Mouse (Mus musculus): ENCODE results near the gene Bcl2l11.
A peak's percentile ranks its signal among the peaks of the same experiment; 100 is the strongest.

Bcl2l11 gene

DNA sequence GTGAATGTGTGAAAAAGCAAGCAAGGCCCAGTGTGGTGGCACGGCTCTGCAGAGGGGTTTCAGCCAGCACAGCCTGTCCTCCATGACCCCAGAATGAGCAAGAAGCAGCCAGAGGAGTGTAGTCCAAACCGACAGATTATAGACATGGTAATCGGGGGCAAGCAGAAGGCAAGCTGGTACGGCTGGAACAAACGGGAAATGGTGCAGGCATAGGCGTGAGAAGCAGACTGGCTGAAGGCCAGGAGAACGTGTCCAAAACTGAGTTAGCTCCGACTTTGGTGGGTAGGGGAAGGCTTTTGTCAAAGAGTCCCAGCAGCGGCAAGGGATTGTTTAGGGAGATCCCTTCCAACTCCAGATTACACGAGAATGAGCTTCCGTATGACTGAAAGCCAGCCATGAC lies 44.1 kb downstream of the Bcl2l11 start:
- no peak for DNase-seq (ENCODE audit: inconsistent age in 2 of 2, low spot score in 1 of 2)

DNA sequence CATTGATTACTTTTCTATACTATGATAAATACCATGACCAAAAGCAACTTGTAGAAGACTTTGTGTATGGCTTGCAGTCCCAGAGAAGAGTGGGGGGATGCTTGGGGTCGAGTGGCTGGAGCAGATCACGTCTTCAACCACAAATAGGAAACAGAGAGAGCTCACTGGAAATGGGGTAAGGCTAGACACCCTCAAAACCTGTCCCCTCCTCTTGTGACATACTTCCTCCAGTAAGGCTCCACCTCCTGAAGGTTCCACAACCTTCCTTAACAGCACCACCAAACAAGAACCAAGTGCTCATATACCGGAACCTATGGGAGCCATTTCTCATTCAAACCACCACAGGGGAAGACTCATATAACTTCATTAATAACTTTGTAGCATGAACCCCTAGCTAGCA lies 44.8 kb downstream of the Bcl2l11 start:
- DNase-seq (ENCODE audit: inconsistent age in 2 of 2, low spot score in 1 of 2) = no peak

DNA sequence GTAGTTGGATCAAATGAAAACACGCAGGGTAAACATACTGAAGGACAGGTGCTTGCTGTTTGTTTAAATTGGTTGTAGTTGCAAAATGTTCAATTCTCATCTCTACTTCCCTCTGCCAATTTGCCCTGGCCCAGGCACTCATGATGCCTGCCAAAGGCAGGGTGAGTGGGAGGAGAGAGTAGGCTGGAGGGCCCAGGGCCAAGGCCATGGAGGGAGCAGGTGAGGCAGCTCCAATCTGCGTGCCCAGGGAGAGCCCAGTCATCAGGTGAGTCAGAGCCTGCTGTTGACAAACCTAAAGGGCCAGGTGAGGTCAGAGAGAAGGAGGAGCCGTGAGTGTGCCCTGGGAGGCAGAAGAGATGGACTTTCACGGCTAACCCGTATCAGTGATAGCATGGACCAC lies 46.4 kb downstream of the Bcl2l11 start:
- peak; percentile 73 to 81 for DNase-seq (ENCODE audit: inconsistent age in 2 of 2, low spot score in 1 of 2)

DNA sequence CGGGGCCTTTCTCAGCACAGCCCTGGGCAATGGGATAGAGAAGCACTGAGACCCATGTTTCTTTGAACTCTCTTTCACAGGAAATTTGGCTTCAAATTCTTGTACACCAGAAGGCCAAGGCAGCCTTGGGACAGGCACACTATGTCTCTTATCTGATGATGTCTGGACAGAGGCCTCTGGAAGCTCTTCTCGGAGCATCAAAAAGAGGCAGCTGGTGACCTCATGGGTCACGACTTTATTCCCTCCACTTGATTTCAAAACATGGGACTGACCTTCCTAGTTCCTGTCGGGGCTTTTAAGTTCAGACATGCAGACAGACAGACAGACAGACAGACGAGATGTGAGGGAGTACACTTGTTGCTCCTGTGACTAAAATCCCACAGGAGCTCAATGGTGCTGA lies 48.3 kb downstream of the Bcl2l11 start:
- peak; percentile 87 to 88 for DNase-seq (ENCODE audit: inconsistent age in 2 of 2, low spot score in 1 of 2)

DNA sequence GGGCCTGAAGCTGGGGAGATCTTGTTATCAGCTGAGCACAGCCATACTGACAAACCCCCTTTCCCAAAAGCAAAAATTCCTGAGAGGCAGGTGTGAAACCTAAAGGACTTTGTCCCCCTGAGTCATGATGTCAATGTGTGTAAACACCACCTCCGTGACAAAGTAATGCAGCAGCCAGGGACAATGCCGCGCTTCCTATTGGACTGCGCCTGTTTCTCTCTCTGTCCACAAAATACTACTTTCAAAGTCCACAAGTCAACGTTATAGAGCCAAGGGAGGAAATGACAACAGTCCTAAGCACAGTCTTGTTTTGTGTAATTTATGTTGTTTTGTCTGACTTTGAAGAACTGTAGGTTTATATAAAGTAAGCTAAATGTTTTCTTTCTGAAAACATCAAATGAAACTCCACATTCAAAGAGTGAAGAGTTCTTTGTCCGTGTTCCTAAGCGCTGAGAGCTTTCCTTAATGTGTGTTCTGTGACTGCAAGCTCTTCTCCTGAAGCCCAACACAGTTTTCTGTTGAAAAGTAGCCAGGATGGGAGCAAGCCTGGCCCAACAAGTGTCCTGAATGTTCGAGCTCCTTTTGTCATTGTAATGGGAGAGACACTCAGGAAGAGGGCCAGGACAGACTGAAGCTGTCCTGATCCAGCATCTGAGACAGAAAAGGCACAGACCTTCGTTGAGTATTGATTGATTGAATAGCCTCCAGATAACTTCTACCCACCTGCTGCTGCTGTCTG lies 48.9 kb downstream of the Bcl2l11 start:
- no peak for DNase-seq (ENCODE audit: inconsistent age in 2 of 2, low spot score in 1 of 2)

DNA sequence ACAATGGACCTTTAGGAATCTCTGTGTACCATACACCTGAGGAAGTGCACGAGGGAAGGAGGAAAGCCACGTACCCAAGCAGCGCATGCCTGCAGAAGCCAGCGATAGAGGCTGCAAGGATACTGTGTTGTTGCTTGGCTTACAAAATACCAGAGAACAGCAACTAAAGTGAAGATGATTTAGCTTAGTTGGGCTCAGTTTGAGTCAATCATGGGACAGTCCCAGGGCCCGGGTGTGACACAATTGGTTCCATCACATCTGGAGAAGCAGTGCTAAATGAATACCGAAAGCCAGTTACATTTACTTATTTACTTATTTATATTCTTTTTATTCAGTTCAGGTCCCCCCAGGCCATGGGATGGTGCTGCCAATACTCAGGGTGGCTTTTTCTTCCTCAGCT lies 49.8 kb downstream of the Bcl2l11 start:
- no peak for DNase-seq (ENCODE audit: inconsistent age in 2 of 2, low spot score in 1 of 2)

DNA sequence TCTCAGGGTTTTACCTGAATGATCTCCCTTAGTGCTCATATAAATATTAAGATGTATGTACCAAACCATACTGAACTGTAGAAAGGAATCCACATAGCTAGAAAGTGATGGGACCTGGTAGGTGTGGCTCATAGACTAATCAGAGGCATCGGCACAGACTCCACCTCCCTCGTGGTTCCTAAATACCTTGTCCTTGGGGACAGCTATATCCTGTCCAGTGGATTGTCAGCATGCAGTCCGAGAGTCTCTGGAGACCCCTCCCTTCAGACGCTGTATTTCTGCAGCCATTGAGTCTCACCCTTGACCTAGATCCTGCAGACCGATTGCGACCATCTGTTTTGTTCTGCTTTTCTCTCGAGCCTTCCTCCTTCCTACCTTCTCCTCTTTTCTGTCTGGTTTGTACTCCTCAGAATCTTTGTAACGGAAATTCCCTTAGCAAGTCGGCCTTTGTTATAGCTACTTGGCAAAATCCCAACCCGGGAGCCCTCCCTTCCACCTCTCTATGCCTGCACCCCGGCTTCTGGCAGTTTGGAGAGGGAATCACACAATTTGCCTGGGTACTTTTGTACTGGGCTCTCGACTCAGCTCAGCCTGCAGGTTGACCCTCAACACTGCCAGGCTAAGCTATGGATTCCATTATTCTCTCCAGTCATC lies 50.7 kb downstream of the Bcl2l11 start:
- DNase-seq (ENCODE audit: inconsistent age in 2 of 2, low spot score in 1 of 2) = peak in 1 of 2 experiments; percentile 64

DNA sequence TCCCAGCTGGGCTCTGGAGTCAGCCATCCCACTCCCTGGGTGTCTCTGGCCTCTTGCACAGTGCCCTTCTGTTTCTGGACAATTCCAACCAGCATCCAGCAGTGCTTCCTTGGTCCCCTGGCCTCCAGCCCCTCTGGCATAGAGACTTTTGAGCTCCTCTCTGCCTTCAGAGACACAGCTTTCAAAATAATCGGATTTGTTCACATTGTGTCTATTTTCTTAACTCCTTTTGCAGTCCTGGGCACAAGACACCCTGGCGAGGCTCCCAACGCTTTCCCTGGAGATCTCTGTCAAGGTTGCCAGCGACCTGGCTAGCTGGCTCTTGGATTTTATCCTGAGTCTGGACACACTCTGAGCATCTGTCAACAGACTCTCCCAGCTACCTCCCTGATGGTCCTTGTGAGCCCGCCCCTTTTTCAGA lies 51.4 kb downstream of the Bcl2l11 start:
- peak; percentile 45 to 79 for DNase-seq (ENCODE audit: inconsistent age in 2 of 2, low spot score in 1 of 2)

DNA sequence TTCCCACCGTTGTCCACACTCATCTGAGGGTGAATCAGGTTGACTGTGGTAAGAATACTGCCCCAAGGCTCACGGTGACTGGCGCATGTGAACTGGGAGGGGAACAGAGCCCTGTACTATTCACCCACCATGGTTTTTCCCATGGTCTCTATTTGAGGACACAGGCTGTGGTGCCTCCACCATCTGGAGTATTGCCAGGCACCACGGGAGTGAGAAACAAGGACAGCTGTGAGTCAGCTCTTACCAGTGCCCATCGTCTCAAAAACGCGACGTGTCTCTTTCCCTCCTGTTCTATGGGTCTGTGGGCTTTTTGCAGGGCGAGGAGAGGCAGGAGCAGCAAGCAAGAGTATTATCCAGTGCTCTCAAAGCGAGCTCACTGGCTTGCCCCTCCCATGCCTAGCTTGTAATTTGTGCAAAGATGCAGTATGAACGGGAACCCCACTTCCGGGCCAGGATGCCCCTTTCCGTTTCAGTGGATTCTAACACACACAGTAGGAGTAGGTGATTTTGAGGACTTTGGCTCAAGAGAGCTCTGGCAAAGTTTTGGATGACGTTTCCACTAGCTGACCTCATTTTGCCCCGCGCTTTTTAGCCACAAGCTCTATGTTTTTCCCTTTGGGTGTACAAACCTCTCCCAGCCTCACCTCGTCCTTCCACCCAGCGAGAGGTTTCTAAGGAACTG lies 53.4 kb downstream of the Bcl2l11 start:
- peak; percentile 79 to 90 for DNase-seq (ENCODE audit: inconsistent age in 2 of 2, low spot score in 1 of 2)

DNA sequence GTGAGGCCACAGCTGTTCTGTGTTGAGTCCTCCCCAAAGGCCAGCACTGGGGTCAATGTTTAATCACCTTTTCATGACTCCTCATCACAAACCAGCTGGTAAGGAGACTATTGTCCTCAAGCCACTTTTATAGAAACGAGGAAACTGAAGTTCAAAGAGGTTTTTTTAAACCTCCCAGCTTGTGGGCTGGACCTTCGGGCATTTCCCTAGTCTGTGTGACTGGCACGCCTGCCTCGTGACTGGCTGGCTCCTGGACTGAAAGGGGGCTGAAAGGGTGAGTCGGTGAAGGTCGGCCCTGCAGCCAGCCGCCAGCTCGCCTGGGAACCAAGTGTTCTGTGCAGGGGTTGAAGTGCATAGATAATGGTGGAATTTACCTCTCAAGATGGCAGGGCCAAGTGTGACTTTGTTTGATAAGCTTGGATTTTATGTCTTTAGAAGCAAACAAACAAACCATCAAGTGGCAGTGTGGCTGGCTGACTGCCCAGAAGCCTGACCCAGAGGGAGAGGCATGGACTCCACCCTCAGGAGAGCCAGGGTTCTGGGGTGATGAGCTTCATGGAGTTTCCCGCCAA lies 54.1 kb downstream of the Bcl2l11 start:
- peak; percentile 91 for DNase-seq (ENCODE audit: inconsistent age in 2 of 2, low spot score in 1 of 2)

DNA sequence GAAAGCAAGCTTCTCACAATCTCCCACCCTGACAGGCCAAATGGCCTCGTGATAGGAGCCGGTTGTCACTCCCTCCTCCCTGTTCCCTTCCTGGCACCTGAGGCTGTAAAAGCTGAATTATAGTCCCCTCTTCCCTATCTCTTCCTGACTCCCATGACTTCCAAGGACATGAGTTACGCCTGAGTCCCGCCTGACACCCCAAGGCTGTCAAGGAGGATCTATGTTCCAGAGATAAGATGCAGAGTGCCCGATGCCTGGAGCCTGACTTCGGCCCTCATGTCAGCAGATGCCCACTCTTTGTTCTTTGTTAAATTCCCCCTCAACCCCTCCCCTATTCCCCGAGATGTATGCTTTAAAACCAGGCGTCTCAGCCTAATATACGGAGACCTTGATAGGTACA lies 56.3 kb downstream of the Bcl2l11 start:
- DNase-seq (ENCODE audit: inconsistent age in 2 of 2, low spot score in 1 of 2) = peak; percentile 75 to 83

DNA sequence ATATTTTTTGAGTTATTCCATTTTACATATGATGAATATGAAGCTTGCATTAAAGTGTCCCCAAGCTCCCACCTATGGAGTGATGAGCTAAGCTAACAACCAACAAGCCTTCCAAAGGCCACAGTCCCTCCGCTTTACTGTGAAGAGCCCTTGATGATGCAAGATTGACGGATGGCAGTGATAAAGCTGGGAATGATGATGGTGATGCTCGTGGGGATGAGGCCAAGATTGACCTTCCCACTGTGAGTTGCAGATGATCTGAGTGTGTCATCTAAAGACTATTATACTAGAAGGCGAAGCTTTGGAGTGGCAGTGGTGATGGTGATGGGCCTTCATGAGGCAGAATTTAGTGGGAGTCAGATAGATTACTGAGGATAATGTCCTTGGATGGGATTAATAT lies 56.9 kb downstream of the Bcl2l11 start:
- DNase-seq (ENCODE audit: inconsistent age in 2 of 2, low spot score in 1 of 2) = peak in 1 of 2 experiments; percentile 76

DNA sequence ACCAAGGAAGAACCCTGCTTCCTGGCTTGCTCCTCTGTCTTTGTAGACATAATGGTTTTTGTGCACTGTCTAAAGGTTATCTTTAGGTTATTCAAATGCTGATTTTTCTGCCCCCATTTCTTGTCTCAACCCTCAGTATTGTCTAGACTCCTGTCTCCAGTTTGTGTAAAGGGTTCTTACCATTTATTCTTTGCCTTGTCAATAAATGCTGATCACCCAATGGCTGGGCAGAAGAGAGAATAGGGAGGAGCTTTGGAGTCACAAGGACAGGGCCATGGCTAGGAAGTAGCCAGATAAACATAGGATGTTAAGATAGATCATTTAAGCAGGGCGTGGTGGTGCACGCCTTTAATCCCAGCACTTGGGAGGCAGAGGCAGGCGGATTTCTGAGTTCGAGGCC lies 57.9 kb downstream of the Bcl2l11 start:
- no peak for DNase-seq (ENCODE audit: inconsistent age in 2 of 2, low spot score in 1 of 2)

DNA sequence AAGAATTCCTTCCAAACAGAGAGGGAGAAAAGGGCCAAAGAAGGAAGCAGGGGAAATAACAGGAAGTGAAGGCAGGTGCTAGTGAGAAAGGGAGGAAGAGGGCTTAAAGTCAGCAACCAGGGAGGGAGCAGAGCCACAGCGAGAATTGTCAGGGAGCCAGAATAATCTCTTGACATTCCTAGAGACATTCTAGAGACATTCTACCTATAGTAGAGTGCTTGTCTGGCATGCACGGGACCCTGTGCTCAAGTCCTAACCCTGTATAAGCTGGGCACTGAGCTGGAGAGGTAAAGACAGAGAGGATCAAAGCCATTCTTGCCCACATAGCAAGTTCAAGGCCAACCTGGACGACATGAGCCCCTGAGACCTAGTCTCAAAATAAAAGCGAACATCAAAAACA lies 60.1 kb downstream of the Bcl2l11 start:
- DNase-seq (ENCODE audit: inconsistent age in 2 of 2, low spot score in 1 of 2) = no peak

DNA sequence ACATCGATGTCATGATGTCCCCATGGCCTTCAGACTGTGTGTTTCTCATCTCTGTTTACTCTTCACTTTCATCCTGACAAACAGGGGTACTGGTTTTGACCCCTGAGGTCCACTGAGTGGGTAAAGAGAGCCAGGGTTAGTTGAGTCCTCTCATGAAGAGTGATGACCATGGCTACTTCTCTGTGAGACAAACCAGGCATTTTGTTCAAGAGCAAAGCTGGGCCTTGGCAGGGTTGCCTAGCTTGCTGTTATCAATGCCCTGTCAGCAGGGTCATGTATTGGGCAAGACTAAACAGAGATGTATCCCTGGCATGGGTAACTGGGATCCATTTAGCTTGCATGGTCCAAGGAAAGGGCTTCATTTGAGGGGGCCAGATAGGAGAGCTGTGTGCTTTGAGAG lies 61.4 kb downstream of the Bcl2l11 start:
- peak in 1 of 2 experiments; percentile 91 for DNase-seq (ENCODE audit: inconsistent age in 2 of 2, low spot score in 1 of 2)

DNA sequence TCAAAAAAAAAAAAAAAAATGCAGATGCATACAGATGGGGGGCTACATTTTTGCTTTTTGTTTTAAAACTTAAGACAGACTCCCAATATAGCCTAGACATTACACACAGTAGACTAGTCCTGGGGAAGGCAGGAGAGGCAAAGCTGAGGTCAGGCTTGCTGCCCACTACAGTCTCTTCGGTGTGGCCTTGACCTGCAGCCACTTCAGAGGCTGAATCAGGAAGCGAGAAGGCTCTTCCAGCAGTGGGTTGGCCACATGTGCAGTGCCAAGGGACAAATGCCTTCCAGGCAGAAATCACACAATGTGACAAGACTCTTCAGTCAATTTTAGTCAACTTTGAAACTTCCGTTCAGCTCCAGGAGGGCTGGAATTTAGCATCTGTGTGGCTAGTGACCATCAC lies 62.6 kb downstream of the Bcl2l11 start:
- DNase-seq (ENCODE audit: inconsistent age in 2 of 2, low spot score in 1 of 2) = peak; percentile 63 to 72

DNA sequence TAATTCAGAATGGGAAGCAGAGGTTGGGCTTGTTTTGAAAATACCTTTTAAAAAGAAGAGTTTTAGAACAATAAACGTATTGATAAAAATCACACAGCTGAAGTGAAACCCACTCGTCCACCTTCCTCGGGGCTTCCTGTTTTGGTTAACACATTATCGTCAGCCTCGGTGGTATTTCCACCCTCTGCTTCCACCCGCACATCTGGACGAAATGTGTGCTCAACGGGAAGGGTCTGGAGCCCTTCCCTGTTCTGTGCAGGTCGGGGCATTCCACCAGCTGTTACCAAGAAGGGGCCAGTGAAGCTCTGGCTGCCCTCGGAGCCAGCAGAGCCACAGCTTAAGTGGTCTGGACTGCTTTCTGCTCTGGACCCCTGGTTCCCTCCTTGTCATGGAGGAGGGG lies 63.9 kb downstream of the Bcl2l11 start:
- DNase-seq (ENCODE audit: inconsistent age in 2 of 2, low spot score in 1 of 2) = no peak

DNA sequence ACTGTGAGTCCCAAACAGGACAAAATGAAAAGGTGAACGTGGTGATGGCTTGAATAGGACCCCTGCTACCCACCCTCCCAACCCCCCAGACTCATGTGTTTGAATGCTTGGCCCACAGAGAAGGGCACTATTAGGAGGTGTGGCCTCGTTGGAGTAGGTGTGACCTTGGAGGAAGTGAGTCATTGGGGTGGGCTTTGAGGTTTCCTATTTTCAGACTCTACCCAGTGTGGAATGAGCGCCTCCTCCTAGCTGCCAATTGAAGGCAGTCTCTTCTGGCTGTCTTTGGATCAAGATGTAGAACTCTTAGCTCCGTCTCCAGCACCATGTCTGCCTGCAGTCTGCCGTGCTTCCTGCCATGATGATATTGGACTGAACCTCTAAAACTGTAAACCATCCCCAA lies 64.4 kb downstream of the Bcl2l11 start:
- no peak for DNase-seq (ENCODE audit: inconsistent age in 2 of 2, low spot score in 1 of 2)

DNA sequence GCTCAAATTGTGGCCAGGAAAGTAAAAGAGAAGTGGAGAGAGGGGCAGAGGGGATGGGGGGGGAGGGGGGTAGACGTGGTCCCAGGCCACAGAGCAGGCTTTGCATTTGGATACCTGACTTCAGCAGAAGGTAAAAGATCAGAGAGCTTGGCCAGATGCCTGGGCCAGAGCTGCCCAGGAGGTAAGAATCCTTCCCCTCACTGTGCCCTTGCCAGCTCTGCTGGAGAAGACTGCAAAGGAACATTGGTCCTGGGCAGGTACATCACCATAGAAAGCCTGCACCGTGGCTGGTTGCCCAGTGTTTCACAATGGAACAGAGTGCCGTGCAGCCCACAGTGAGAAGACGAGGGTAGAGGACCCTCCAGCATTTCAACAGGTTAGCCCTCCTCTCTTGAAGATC lies 67.6 kb downstream of the Bcl2l11 start:
- DNase-seq (ENCODE audit: inconsistent age in 2 of 2, low spot score in 1 of 2) = no peak

DNA sequence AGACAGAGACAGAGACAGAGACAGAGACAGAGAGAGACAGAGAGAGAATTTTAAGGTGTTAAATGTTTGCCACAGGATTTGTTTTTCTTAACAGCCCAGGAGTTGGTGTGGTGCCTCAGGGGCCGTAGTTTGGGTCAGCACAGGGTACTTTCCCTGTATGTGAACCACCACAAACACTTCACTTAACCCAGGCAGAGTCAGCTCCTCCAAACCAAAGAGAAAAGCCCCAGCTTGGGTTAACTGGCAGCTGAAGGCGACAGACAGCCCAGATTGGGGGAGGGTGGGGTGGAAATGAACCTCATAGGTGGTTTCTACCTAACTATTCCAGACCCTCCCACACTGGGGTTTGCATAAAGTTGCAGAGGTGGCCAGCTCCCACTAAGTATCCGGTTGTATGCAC lies 71.5 kb downstream of the Bcl2l11 start:
- DNase-seq (ENCODE audit: inconsistent age in 2 of 2, low spot score in 1 of 2) = no peak

DNA sequence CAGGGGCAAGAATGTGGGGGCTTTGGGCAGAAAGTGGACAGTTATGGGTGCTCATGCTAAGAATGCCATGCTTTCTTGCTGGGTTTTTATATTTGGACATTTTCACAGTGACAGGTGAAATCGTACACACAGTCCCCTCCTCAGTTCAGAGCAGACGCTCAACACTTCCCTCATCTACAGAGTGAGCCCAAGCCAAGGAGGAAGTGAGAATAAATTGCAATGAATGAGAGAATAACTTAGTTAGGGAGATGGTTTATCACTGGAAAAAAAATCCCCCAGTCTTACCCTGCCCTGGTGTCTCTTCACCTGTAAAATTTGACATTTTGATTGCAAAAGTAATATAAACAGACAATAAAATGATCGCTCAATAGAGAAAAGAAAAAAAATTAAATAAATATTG lies 77.3 kb downstream of the Bcl2l11 start:
- DNase-seq (ENCODE audit: inconsistent age in 2 of 2, low spot score in 1 of 2) = peak in 1 of 2 experiments; percentile 22

Measured in adrenal gland, adult (tissue).